Mouse (Mus musculus) forebrain, embryonic 11.5 days (tissue): ENCODE measurements around the gene Atg4b. TPM values are rescaled to one million over a fixed set of nuclear protein-coding genes. Genes with fewer than 3 reads are reported as not detected.

Source experiments
- ATAC-seq: fragments of 200-750 bp; cut with Nextera tagmentation; replicated peaks from 2 replicates; pipeline ENCODE4 v1.8.0; 2017; ENCODE audit warnings: moderate TSS enrichment; ENCODE audit not compliant: low FRiP score
- DNase-seq: peaks from one replicate; pipeline ENCODE4 v3.0.0-alpha.2; 2017; ENCODE audit warnings: low spot score
- H3K27ac ChIP-seq: fragments of 300-500 bp; sonication (generic); 2 replicates; pipeline ENCODE4 v1.5.1; 2014; ENCODE audit warnings: low read depth, low read length
- H3K27me3 ChIP-seq: fragments of 300-500 bp; sonication (generic); 2 replicates; pipeline ENCODE4 v1.6.1; 2014; ENCODE audit warnings: mild to moderate bottlenecking, low read length, mixed read lengths; ENCODE audit not compliant: control insufficient read depth, insufficient read depth
- H3K36me3 ChIP-seq: fragments of 300-500 bp; sonication (generic); 2 replicates; pipeline ENCODE4 v1.6.1; 2014; ENCODE audit warnings: mild to moderate bottlenecking, low read length, moderate library complexity, mixed read lengths; ENCODE audit not compliant: control insufficient read depth, insufficient read depth
- H3K4me1 ChIP-seq: fragments of 300-500 bp; sonication (generic); replicated peaks from 2 replicates; pipeline ENCODE4 v1.6.1; 2014; ENCODE audit warnings: low read length, mixed read lengths; ENCODE audit not compliant: control insufficient read depth, insufficient read depth
- H3K4me2 ChIP-seq: fragments of 300-500 bp; sonication (generic); 2 replicates; pipeline ENCODE4 v1.6.1; 2014; ENCODE audit warnings: low read depth, mild to moderate bottlenecking, low read length, moderate library complexity, mixed read lengths; ENCODE audit not compliant: severe bottlenecking
- H3K4me3 ChIP-seq: fragments of 300-500 bp; sonication (generic); 2 replicates; pipeline ENCODE4 v1.5.1; 2014; ENCODE audit warnings: low read depth, low read length
- H3K9ac ChIP-seq: fragments of 300-500 bp; sonication (generic); 2 replicates; pipeline ENCODE4 v1.6.1; 2014; ENCODE audit warnings: low read length
- H3K9me3 ChIP-seq: fragments of 300-500 bp; sonication (generic); 2 replicates; pipeline ENCODE4 v1.6.1; 2016; ENCODE audit warnings: low read length, mixed read lengths; ENCODE audit not compliant: control insufficient read depth
- WGBS: fragments of 180-500 bp; shearing (Covaris S2); extraction: QIAGEN DNeasy Blood & Tissue Kit; methylation state at CpG from one replicate; pipeline ENCODE4 v1.1.7; 2014; 5-methylcytosine and 5-hydroxymethylcytosine counted together
- polyA plus RNA-seq: library from polyadenylated mRNA; unstranded; fragments of >200 nt; fragmentation: Nextera tagmentation; extraction: Ambion mirVana; gene quantifications from 2 replicates; pipeline ENCODE4 v1.2.1, GENCODE M21; 2014

Atg4b gene
- polyA plus RNA-seq, 1 experiment from 2014 or later: 93.3 TPM

- Histone ChIP-seq H3K4me2 (peak overlapping the region; percentile 73), H3K9me3 (no peaks in the 10 kb centered on the region), H3K4me3 (peak overlapping the region; percentile 65), H3K9ac (peak overlapping the region; percentile 83), H3K27me3 (no peaks in the 10 kb centered on the region), H3K4me1 (peaks cover 12% of the 10 kb centered on the region), H3K27ac (peak overlapping the region; percentile 72; the same call in 1 of the 2 replicates), H3K36me3 (peaks cover 3% of the 10 kb centered on the region; the same call in 1 of the 2 replicates)
- DNase-seq (no peak), ATAC-seq (no peak)
- 77% methylated on average over 21 of the region's 21 CpGs for WGBS
These were observed 49.6 kb downstream of the Atg4b start for GRCm38 (mm10) chr1:93800670-93801503.

DNA sequence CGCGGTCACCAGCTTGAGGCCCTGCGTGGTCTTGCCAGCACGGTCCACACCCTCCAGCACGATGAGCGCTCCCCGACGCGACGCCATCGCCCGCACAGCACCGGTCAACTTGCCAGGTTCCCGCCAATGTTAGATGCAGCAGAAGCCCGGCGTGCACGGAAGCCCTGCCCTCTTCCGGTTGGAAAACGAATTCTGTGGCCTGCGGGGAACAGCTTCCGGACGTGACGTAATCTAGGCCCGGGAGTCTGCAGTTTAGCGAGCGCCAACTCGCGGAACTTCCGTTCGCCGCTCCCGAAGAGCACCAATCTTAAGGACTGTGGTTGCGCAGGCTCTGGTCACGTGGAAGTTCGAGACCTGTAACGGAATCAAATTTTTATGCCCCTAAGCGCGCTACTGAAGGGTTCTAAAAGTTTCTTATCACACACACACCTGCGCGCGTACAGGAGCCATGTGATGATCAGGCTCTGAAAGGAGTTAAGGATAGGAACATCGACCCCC is 50.5 kb downstream of the Atg4b start, which contains the start of gene Dtymk:
Dtymk (minus strand) TSS at position 194 of the 498 bp plus-strand sequence.
- DNase-seq: peak; percentile 94
- H3K4me1 ChIP-seq: peaks cover 12% of the 10 kb centered on the region
- no peaks in the 10 kb centered on the region for H3K27me3 ChIP-seq
- peak within 1 kb of the TSS; percentile 65 for H3K4me3 ChIP-seq
- H3K36me3 ChIP-seq: peaks cover 6% of the 10 kb centered on the region; the same call in 1 of the 2 replicates
- peak; percentile 58 for ATAC-seq
- no peaks in the 10 kb centered on the region for H3K9me3 ChIP-seq
- H3K27ac ChIP-seq: peak within 1 kb of the TSS; percentile 72
- H3K4me2 ChIP-seq: peak within 1 kb of the TSS; percentile 73
- peak within 1 kb of the TSS; percentile 83 for H3K9ac ChIP-seq
- under 1% methylated on average over 42 of the region's 42 CpGs for WGBS

- ATAC-seq: no peak
- H3K4me3 ChIP-seq: no peak overlapping the region; the same call in 1 of the 2 replicates
These were observed 51.5 kb downstream of the Atg4b start for GRCm38 (mm10) chr1:93802771-93803170.

DNA sequence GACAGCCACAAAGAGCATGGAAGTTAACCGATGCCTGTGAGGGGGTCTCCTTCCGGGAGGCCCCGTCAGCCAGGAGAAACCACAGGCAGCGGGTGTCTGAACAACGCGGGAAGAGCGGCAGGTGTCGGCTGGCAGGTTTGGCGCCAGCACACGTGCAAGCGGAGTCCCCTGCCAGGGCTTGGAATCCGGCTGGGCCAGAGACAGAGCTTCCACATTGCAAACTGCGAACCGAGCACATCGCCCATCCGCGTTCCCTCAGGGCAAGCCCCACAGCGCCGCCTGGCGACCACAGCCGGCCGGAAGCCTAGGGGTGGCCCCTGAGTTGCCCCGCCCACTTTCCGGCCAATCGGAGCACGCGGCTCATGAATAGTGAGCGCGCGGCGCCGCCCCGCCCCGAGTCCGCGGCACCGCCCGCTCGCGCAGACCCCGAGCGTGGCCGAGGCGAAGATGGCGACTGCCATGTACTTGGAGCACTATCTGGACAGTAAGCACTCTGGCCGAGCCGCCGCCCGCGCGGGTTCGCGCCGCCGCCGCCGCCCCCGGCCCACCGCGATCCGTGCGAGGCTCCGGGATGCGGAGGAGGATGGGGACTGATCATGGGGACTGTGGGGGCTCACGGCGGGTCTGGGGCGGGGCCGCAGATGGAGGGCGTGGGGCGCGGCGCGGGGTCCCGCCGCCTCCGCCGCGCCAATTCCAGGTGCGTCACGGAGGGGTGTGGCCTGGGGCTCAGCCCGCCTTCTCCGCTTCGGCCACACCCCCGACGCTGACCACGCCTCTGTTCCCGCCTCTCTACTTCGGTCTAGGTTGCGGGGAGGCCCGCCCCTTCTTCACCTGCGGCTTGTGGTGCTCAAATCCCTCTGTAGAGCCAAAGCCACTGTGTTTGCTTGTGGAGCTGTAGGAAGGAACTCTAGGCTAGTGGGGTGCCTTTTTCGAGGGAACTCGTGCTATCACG is 52.5 kb downstream of the Atg4b start, which contains the start of gene Ing5:
Ing5 (plus strand) TSS at position 410 of the 952 bp plus-strand sequence.
- H3K27ac ChIP-seq: peak within 1 kb of the TSS; percentile 94
- DNase-seq: peak; percentile 100
- H3K4me1 ChIP-seq: peaks cover 12% of the 10 kb centered on the region
- H3K4me3 ChIP-seq: peak within 1 kb of the TSS; percentile 74
- peak; percentile 92 for ATAC-seq
- peaks cover 5% of the 10 kb centered on the region for H3K36me3 ChIP-seq
- under 1% methylated on average over 73 of the region's 94 CpGs for WGBS
- H3K9me3 ChIP-seq: no peaks in the 10 kb centered on the region
- H3K4me2 ChIP-seq: peak within 1 kb of the TSS; percentile 65
- H3K9ac ChIP-seq: peak within 1 kb of the TSS; percentile 86
- no peaks in the 10 kb centered on the region for H3K27me3 ChIP-seq

More at GRCm38 (mm10) chr1:93802771-93803170, 51.5 kb downstream of the Atg4b start:
- Histone ChIP-seq H3K9me3 (no peaks in the 10 kb centered on the region), H3K9ac (no peak overlapping the region), H3K27ac (no peak overlapping the region), H3K4me1 (peaks cover 12% of the 10 kb centered on the region), H3K4me2 (peak overlapping the region; percentile 65; the same call in 1 of the 2 replicates), H3K27me3 (no peaks in the 10 kb centered on the region), H3K36me3 (peaks cover 6% of the 10 kb centered on the region; the same call in 1 of the 2 replicates)
- 89% methylated on average over 5 of the region's 5 CpGs for WGBS
- DNase-seq: no peak

GRCm38 (mm10) chr1:93804818-93805217 is 53.5 kb downstream of the Atg4b start:
- Histone ChIP-seq H3K4me3 (peak overlapping the region; percentile 74), H3K4me2 (peak overlapping the region; percentile 65), H3K27me3 (no peaks in the 10 kb centered on the region), H3K36me3 (peaks cover 6% of the 10 kb centered on the region), H3K9me3 (no peaks in the 10 kb centered on the region), H3K27ac (no peak overlapping the region), H3K4me1 (peaks cover 12% of the 10 kb centered on the region), H3K9ac (no peak overlapping the region)
- ATAC-seq (no peak), DNase-seq (no peak)
- 82% methylated on average over 4 of the region's 4 CpGs for WGBS

- no peaks in the 10 kb centered on the region for H3K9me3 ChIP-seq
- H3K36me3 ChIP-seq: peaks cover 6% of the 10 kb centered on the region
- no peaks in the 10 kb centered on the region for H3K27me3 ChIP-seq
- DNase-seq (no peak), ATAC-seq (no peak)
- WGBS: 78% methylated on average over 5 of the region's 5 CpGs
- H3K27ac ChIP-seq: no peak overlapping the region
- H3K9ac ChIP-seq: no peak overlapping the region
- no peak overlapping the region for H3K4me3 ChIP-seq
- H3K4me1 ChIP-seq: peaks cover 12% of the 10 kb centered on the region
- H3K4me2 ChIP-seq: no peak overlapping the region
These were observed 54.1 kb downstream of the Atg4b start for GRCm38 (mm10) chr1:93805221-93805951.

GRCm38 (mm10) chr1:93808871-93809270 is 57.6 kb downstream of the Atg4b start:
- no peak overlapping the region for H3K4me3 ChIP-seq
- H3K4me2 ChIP-seq: no peak overlapping the region
- peaks cover 6% of the 10 kb centered on the region for H3K4me1 ChIP-seq
- DNase-seq: no peak
- no peaks in the 10 kb centered on the region for H3K27me3 ChIP-seq
- 97% methylated on average over 4 of the region's 4 CpGs for WGBS
- no peak for ATAC-seq
- no peak overlapping the region for H3K9ac ChIP-seq
- H3K9me3 ChIP-seq: no peaks in the 10 kb centered on the region
- H3K27ac ChIP-seq: no peak overlapping the region
- H3K36me3 ChIP-seq: peaks cover 10% of the 10 kb centered on the region
